Mouse (Mus musculus): Measurements from ENCODE around the gene Psmd2. TPM values are rescaled to one million over a fixed set of nuclear protein-coding genes. Genes with fewer than 3 reads are reported as not detected.

Gene Psmd2
- polyA plus RNA-seq, 1 experiment from 2014 or later, result 424 TPM

GRCm38 (mm10) chr16:20691617-20692016, 40.2 kb downstream of the Psmd2 start:
- 70% methylated on average over 1 of the region's 1 CpGs for WGBS
- Histone ChIP-seq H3K27ac (no peak overlapping the region; the same call in 1 of the 2 replicates), H3K4me2 (no peak overlapping the region), H3K9ac (replicated peaks) (no peak overlapping the region), H3K27me3 (peaks cover 15% of the 10 kb centered on the region; the same call in 1 of the 2 replicates), H3K9me3 (no peaks in the 10 kb centered on the region), H3K4me3 (replicated peaks) (no peak overlapping the region), H3K36me3 (peaks cover 59% of the 10 kb centered on the region), H3K4me1 (replicated peaks) (peaks cover 31% of the 10 kb centered on the region)
- no peak for ATAC-seq (ENCODE audit: insufficient number of reproducible peaks, insufficient read depth, low FRiP score, low TSS enrichment, low read depth)

GRCm38 (mm10) chr16:20692241-20692965, 41.0 kb downstream of the Psmd2 start:
- WGBS, result 34% methylated on average over 16 of the region's 16 CpGs
- peak overlapping the region; percentile 77 for H3K4me2 ChIP-seq

GRCm38 (mm10) chr16:20693111-20693701, 41.8 kb downstream of the Psmd2 start, which contains the start of gene Fam131a:
Fam131a (plus strand) TSS chr16:20693241.
- H3K4me3 ChIP-seq (replicated peaks), result peak within 1 kb of the TSS; percentile 60
- no peaks in the 10 kb centered on the region for H3K9me3 ChIP-seq
- H3K36me3 ChIP-seq, result peaks cover 43% of the 10 kb centered on the region
- WGBS, result 1% methylated on average over 34 of the region's 37 CpGs
- peaks cover 32% of the 10 kb centered on the region for H3K4me1 ChIP-seq (replicated peaks)
- peak; percentile 91 for ATAC-seq (ENCODE audit: insufficient number of reproducible peaks, insufficient read depth, low FRiP score, low TSS enrichment, low read depth)
- peak within 1 kb of the TSS; percentile 84 for H3K27ac ChIP-seq
- H3K27me3 ChIP-seq, result peaks cover 16% of the 10 kb centered on the region; the same call in 1 of the 2 replicates
- H3K4me2 ChIP-seq, result peak within 1 kb of the TSS; percentile 77
- peak within 1 kb of the TSS; percentile 65 for H3K9ac ChIP-seq (replicated peaks)

More at GRCm38 (mm10) chr16:20692241-20692965, 41.0 kb downstream of the Psmd2 start:
- Histone ChIP-seq H3K27me3 (peaks cover 16% of the 10 kb centered on the region; the same call in 1 of the 2 replicates), H3K9ac (replicated peaks) (no peak overlapping the region), H3K9me3 (no peaks in the 10 kb centered on the region), H3K4me3 (replicated peaks) (no peak overlapping the region), H3K4me1 (replicated peaks) (peaks cover 32% of the 10 kb centered on the region), H3K27ac (peak overlapping the region; percentile 14; the same call in 1 of the 2 replicates), H3K36me3 (peaks cover 51% of the 10 kb centered on the region)
- no peak for ATAC-seq (ENCODE audit: insufficient number of reproducible peaks, insufficient read depth, low FRiP score, low TSS enrichment, low read depth)

GRCm38 (mm10) chr16:20694781-20695180, 43.3 kb downstream of the Psmd2 start:
- no peak overlapping the region for H3K9ac ChIP-seq (replicated peaks)
- H3K27ac ChIP-seq, result no peak overlapping the region
- no peak overlapping the region for H3K4me3 ChIP-seq (replicated peaks)
- 86% methylated on average over 8 of the region's 8 CpGs for WGBS
- no peak for ATAC-seq (ENCODE audit: insufficient number of reproducible peaks, insufficient read depth, low FRiP score, low TSS enrichment, low read depth)
- H3K36me3 ChIP-seq, result peaks cover 31% of the 10 kb centered on the region
- no peaks in the 10 kb centered on the region for H3K9me3 ChIP-seq
- H3K27me3 ChIP-seq, result peaks cover 16% of the 10 kb centered on the region; the same call in 1 of the 2 replicates
- no peak overlapping the region for H3K4me2 ChIP-seq
- H3K4me1 ChIP-seq (replicated peaks), result peaks cover 40% of the 10 kb centered on the region

GRCm38 (mm10) chr16:20695622-20696323, 44.3 kb downstream of the Psmd2 start:
- Histone ChIP-seq H3K9ac (replicated peaks) (peak overlapping the region; percentile 58), H3K27me3 (peaks cover 16% of the 10 kb centered on the region; the same call in 1 of the 2 replicates), H3K4me2 (peak overlapping the region; percentile 69), H3K27ac (no peak overlapping the region), H3K4me3 (replicated peaks) (peak overlapping the region; percentile 43), H3K36me3 (peaks cover 21% of the 10 kb centered on the region), H3K9me3 (no peaks in the 10 kb centered on the region), H3K4me1 (replicated peaks) (peaks cover 46% of the 10 kb centered on the region)
- peak; percentile 66 for ATAC-seq (ENCODE audit: insufficient number of reproducible peaks, insufficient read depth, low FRiP score, low TSS enrichment, low read depth)
- WGBS, result 3% methylated on average over 46 of the region's 46 CpGs

- Histone ChIP-seq H3K27me3 (peaks cover 16% of the 10 kb centered on the region; the same call in 1 of the 2 replicates), H3K9ac (replicated peaks) (no peak overlapping the region), H3K4me2 (no peak overlapping the region), H3K4me1 (replicated peaks) (peaks cover 45% of the 10 kb centered on the region), H3K9me3 (no peaks in the 10 kb centered on the region), H3K4me3 (replicated peaks) (no peak overlapping the region), H3K27ac (no peak overlapping the region), H3K36me3 (peaks cover 15% of the 10 kb centered on the region)
- 76% methylated on average over 5 of the region's 5 CpGs for WGBS
- no peak for ATAC-seq (ENCODE audit: insufficient number of reproducible peaks, insufficient read depth, low FRiP score, low TSS enrichment, low read depth)
These were observed 47.8 kb downstream of the Psmd2 start for GRCm38 (mm10) chr16:20699266-20699665.

- no peak overlapping the region for H3K4me2 ChIP-seq
- peak overlapping the region; percentile 62 for H3K27ac ChIP-seq
- peaks cover 10% of the 10 kb centered on the region; the same call in 1 of the 2 replicates for H3K27me3 ChIP-seq
- no peak overlapping the region for H3K4me3 ChIP-seq (replicated peaks)
- no peak for ATAC-seq (ENCODE audit: insufficient number of reproducible peaks, insufficient read depth, low FRiP score, low TSS enrichment, low read depth)
- 23% methylated on average over 5 of the region's 5 CpGs for WGBS
- no peak overlapping the region; the same call in 1 of the 2 replicates for H3K9ac ChIP-seq (replicated peaks)
- no peaks in the 10 kb centered on the region for H3K9me3 ChIP-seq
- H3K36me3 ChIP-seq, result peaks cover 21% of the 10 kb centered on the region
- H3K4me1 ChIP-seq (replicated peaks), result peaks cover 45% of the 10 kb centered on the region
These were observed 48.6 kb downstream of the Psmd2 start for GRCm38 (mm10) chr16:20700036-20700435.

GRCm38 (mm10) chr16:20701316-20701715, 49.9 kb downstream of the Psmd2 start:
- ATAC-seq (ENCODE audit: insufficient number of reproducible peaks, insufficient read depth, low FRiP score, low TSS enrichment, low read depth), result no peak; the same call in 1 of the 2 replicates

GRCm38 (mm10) chr16:20701729-20702521, 50.5 kb downstream of the Psmd2 start:
- H3K9me3 ChIP-seq, result no peaks in the 10 kb centered on the region
- H3K27me3 ChIP-seq, result no peaks in the 10 kb centered on the region
- peak overlapping the region; percentile 81 for H3K27ac ChIP-seq
- H3K4me1 ChIP-seq (replicated peaks), result peaks cover 30% of the 10 kb centered on the region
- peak overlapping the region; percentile 13; the same call in 1 of the 2 replicates for H3K4me3 ChIP-seq (replicated peaks)
- peak; percentile 39; the same call in 1 of the 2 replicates for ATAC-seq (ENCODE audit: insufficient number of reproducible peaks, insufficient read depth, low FRiP score, low TSS enrichment, low read depth)
- 15% methylated on average over 12 of the region's 12 CpGs for WGBS
- peak overlapping the region; percentile 37; the same call in 1 of the 2 replicates for H3K9ac ChIP-seq (replicated peaks)
- peak overlapping the region; percentile 36 for H3K4me2 ChIP-seq
- H3K36me3 ChIP-seq, result peaks cover 40% of the 10 kb centered on the region

More at GRCm38 (mm10) chr16:20701316-20701715, 49.9 kb downstream of the Psmd2 start:
- H3K4me1 ChIP-seq (replicated peaks), result peaks cover 34% of the 10 kb centered on the region
- no peak overlapping the region for H3K4me3 ChIP-seq (replicated peaks)
- peaks cover 4% of the 10 kb centered on the region; the same call in 1 of the 2 replicates for H3K27me3 ChIP-seq
- no peaks in the 10 kb centered on the region for H3K9me3 ChIP-seq
- H3K27ac ChIP-seq, result peak overlapping the region; percentile 81
- peak overlapping the region; percentile 36 for H3K4me2 ChIP-seq
- 45% methylated on average over 7 of the region's 7 CpGs for WGBS
- H3K9ac ChIP-seq (replicated peaks), result peak overlapping the region; percentile 37; the same call in 1 of the 2 replicates
- H3K36me3 ChIP-seq, result peaks cover 34% of the 10 kb centered on the region

- H3K4me1 ChIP-seq (replicated peaks), result peaks cover 30% of the 10 kb centered on the region
- ATAC-seq (ENCODE audit: insufficient number of reproducible peaks, insufficient read depth, low FRiP score, low TSS enrichment, low read depth), result peak; percentile 53; the same call in 1 of the 2 replicates
- no peak overlapping the region for H3K4me3 ChIP-seq (replicated peaks)
- H3K27ac ChIP-seq, result peak overlapping the region; percentile 81
- H3K9ac ChIP-seq (replicated peaks), result no peak overlapping the region
- H3K4me2 ChIP-seq, result 0 out of 2 replicates have a peak overlapping the region, but pooled peaks have one; percentile 36
- 10% methylated on average over 8 of the region's 8 CpGs for WGBS
- H3K27me3 ChIP-seq, result no peaks in the 10 kb centered on the region
- no peaks in the 10 kb centered on the region for H3K9me3 ChIP-seq
- H3K36me3 ChIP-seq, result peaks cover 46% of the 10 kb centered on the region
These were observed 51.1 kb downstream of the Psmd2 start for GRCm38 (mm10) chr16:20702522-20702893.
